Mouse (Mus musculus) layer of hippocampus, adult 18-20 months (tissue): Measurements from ENCODE around the gene Ints1. TPM values are rescaled to one million over a fixed set of nuclear protein-coding genes. Genes with fewer than 3 reads are reported as not detected.

ENCODE experiments used
- DNase-seq, 2 experiments: peaks; one replicate each; pipeline ENCODE4 v3.0.0; 2022; ENCODE audit warnings: low spot score in 2 of 2
- long read RNA-seq: library from polyadenylated mRNA; stranded (forward); transcript quantifications from one replicate; pipeline ENCODE4 v2.0.0, GENCODE M21; 2021
- total RNA-seq, 2 experiments: library from RNA; stranded (reverse); gene quantifications; 2 replicates each; pipeline ENCODE4 v1.2.3; 2021

The Ints1 gene
- 10 to 100 TPM; 79.0 to 89.5 TPM for total RNA-seq
- long read RNA-seq, full-length matches to known transcripts: 10 of 72 reads
- long read RNA-seq, partial matches to known transcripts: 45 of 72 reads
- long read RNA-seq, other reads (novel, unspliced or antisense): 17 of 72 reads

DNA sequence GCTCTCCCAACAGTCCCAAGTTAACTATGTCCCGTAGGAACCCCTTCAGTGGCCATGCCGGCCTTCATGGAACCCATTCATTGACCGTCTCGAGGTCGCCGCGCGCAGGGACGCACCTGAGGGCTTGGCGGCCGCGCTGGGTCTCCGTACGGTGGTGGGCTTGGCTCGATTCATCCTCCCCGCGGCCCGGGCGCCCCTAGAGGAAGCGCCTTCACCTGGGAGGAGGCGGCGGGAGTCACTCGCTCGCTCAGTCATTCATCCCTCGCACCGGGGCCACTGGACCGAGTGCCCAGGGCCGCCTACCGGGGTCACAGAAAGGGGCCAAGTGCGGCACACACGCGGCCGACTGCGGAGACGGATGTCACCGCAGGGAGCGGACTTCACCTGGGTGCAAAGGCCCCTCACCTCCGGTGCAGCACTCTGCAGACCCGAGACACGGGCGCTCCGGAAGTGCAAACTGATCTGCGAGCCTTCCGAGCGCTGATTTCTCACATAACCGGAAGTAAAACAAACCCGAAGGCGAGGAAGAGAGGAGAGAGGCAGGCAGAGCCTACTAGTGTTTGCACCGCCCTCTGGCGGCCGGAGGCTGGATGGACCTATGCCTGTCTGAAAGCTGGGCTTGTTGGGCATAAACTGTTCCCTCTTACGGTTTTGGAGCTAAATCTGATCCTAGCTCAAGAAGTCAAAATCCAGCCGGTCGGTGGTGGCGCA lies at the start of gene Ints1:
Ints1 (minus strand) TSS at position 459 of the 711 bp plus-strand sequence.
- peak; percentile 94 to 99 for DNase-seq

GRCm38 (mm10) chr5:139824531-139824930 lies 49.1 kb upstream of the Ints1 start:
- no peak for DNase-seq

- DNase-seq: no peak
These were observed 46.3 kb upstream of the Ints1 start for GRCm38 (mm10) chr5:139821466-139822459.

DNA sequence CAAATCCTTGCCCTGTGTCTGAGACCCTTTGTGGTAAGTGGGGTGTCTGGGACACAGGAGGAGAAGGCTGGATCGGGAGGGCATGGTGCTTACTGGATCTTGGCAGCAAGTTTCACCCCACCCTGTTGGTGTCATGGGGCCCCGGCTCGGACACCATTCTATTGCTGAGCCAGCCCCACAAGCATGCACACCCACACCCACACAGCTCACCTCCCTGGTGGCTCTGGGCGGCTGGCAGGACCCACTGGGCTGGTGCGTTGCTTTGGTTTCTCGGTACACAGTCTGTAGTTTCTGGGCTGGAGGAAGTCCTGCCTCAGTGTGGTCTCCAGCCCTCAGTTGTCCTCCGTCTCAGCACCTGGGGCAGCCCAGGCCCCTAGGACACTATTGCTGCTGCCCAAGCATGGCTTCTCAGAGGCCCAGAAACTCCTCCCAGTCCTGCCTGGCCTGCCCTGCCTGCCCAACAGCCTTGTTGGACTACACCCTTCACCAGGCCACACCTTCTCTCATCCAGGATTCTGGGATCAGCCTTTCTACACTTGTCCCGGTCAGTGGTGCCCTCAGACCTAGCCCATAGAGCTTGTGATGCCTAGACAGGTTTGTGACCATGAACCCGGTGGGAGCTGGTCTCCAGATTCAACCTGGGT lies 44.2 kb upstream of the Ints1 start, which contains the start of gene Tmem184a:
Tmem184a (minus strand) TSS at position 380 of the 644 bp plus-strand sequence.
- DNase-seq: no peak

DNA sequence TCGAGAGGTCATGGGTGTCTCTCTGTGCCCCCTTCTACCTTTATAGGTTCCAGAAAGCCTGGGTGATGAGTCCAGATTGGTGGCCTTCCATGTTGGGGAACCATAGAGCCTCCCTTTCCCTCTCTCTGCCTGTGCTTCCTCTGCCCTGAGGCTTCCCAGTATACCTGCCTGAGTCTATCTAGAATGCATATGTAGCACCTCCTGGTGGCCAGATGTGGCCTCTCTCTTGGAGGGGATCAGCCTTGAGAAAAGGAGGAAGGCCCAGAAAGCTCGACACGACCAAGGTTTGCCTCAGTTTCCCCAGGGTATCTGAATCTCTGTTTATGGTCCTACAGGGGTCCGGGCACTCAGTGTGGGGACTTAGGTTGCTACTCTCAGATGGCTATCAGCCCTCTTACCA lies 43.3 kb upstream of the Ints1 start:
- peak in 1 of 2 experiments; percentile 35 for DNase-seq

- no peak for DNase-seq
These were observed 42.6 kb upstream of the Ints1 start for GRCm38 (mm10) chr5:139818056-139818455.

GRCm38 (mm10) chr5:139817292-139817691 lies 41.8 kb upstream of the Ints1 start:
- no peak for DNase-seq

DNA sequence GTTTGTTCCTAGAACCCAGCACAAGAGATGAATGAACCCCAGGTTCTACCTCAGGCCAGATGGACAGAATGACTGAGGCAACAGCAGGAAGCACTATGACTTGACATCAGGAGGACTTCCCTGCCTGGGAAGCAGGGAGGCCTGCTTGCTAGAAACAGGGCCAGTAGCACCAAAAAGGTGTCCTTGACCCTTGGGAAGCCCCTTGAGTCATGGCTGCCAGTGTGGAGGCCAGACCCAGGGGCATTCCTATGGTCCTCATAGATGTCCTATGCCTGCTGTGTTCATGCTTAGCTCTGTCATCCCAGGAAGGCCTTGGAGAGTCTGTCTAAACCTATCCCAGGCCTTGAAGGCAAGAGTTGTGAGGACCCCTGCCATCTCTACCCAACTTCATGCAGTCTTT lies 41.0 kb upstream of the Ints1 start:
- DNase-seq: no peak

GRCm38 (mm10) chr5:139815964-139816363 lies 40.5 kb upstream of the Ints1 start:
- DNase-seq: no peak

DNA sequence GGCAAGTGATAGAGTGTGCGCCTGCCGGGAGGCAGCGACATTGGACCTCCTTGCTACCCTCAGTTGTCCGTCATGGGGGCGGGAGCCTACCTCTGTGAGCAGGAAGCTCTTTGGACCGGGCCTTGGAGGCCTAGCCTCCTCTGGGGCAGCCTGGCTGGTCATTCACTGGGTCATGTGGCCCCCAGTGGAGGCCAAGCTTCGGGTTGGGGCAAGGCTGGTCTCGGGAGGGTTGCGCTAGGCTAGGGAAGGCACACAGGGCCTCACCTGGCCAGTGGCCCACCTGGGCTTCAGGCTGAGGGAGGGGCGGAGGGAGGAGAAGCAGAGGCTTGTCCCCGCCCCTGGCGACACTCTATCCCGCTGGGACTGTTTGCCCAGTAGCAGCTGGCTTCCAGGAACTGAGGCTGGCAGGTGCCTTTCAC lies 38.5 kb upstream of the Ints1 start:
- DNase-seq: no peak

- no peak for DNase-seq
These were observed 37.6 kb upstream of the Ints1 start for GRCm38 (mm10) chr5:139813126-139813490.

- no peak for DNase-seq
These were observed 37.1 kb upstream of the Ints1 start for GRCm38 (mm10) chr5:139812398-139813125.

GRCm38 (mm10) chr5:139811677-139812397 lies 36.4 kb upstream of the Ints1 start:
- DNase-seq: no peak

DNA sequence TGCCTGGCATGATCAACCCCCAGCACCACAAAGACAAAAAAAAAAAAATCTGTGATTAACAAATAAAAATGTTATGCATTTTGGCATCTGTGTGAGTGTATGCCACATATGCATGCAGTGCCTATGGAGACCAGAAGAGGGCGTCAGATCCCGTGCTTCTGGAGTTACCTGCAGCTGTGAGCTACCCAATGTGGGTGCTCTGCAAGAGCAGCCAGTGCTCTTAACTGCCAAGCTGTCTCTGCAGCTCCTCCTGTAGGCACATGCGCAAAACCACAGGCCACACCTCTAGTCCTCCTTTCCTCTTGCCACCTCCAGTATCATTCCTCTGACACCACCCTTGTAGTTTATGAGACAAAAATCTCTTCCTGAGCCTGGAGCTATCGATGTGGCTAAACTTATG lies 33.9 kb upstream of the Ints1 start:
- DNase-seq: no peak

DNA sequence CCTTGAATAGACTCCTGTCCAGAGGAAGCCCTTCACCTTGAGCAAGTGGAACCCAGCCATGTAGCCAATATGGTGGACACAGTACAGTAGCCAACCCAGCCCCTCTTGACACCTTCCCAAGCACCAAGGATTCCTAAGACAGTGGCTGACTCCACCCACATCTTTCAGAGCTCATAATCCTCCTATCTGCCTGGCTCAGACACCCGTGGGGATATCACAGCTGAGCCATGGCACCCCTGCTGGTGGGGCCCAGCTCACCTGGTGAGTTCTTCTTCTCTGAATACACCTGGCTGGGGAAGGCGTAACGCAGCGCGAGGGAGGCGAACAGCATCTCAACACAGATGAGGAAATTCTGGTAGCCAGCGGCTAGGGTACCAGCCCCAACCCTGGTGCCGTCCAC lies 30.4 kb upstream of the Ints1 start:
- no peak for DNase-seq

DNA sequence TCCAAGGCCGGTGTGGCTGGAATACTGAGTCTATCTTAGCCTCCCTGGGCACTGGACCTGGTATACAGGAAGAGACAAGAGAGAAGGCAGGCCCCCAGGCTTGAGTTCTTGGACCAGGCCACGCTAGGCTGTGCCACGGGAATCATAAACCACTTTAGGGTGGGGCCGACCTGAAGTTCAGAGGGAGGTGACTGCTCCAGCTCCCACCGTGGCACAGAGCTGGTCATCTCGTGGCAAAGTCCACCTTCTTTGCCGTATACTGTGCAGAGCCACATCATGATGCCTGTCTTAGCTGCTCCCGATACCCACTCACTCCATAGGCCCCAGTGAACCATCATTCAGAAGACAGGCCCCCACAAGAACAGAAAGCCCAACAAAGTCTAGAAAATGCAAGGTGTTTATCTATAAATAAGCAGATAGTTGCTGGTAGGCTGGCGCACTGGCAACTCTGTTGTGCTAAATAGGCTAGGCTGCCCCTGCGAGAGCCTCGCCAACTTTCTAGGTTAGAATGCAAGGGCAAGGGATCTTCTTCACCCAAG lies 29.2 kb upstream of the Ints1 start:
- DNase-seq: no peak

- no peak for DNase-seq
These were observed 28.7 kb upstream of the Ints1 start for GRCm38 (mm10) chr5:139804107-139804551.

DNA sequence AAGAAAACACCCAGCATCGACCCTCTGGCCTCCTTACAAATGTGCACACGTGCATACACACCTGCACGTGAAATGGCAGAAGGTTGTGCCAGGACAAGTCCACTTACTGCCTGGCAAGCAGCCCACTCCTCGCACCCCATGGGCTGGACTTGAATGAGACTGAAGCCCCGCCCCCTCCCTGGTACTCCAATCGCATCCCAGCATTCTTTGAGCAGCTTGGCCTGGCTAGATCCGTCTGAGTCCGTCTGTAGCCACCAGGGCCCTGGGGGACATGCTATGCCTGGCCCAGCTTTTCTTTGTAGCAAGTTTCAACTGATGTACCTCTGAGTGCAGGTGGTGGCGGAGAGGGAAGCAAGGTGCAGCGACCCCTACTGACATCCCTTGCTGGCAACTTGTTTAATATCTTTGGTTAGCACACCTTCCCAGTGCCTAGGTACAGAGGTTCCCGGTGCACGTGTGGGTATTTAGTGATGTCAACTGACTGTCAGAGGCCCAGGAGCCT lies 28.2 kb upstream of the Ints1 start:
- no peak for DNase-seq

DNA sequence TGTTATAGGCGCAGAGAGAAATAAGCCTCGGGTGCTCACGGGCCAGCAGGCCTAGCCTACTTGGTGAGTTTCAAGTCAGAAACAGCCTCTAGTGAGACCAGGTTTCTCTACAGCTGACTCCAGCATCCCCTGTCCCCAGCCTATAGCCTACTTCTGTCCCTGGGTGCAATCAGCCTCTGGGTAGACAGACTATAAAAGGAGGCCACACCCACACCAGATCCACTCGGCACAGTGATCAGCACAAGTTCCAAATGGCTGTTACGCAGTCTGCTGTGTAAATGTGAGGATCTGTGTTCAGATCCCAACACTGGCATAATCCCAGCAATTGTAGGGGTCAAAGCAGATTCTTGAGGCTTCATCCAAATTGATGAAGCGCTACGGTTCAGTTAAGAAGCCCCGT lies 27.7 kb upstream of the Ints1 start:
- DNase-seq: no peak
